Mouse (Mus musculus) embryonic facial prominence, embryonic 14.5 days (tissue): ENCODE results near the gene Peg3. TPM values are rescaled to one million over a fixed set of nuclear protein-coding genes. Genes with fewer than 3 reads are reported as not detected.
A peak's percentile ranks its signal among the peaks of the same experiment; 100 is the strongest.

Experiments used
- ATAC-seq: fragments of 200-750 bp; cut with Nextera tagmentation; 2 replicates; pipeline ENCODE4 v1.8.0; 2017; ENCODE audit warnings: low read depth, moderate number of reproducible peaks, moderate TSS enrichment
- DNase-seq: peaks from one replicate; pipeline ENCODE4 v3.0.0-alpha.2; 2015; ENCODE audit warnings: low spot score
- H3K27ac ChIP-seq: fragments of 300-500 bp; sonication (generic); replicated peaks from 2 replicates; pipeline ENCODE4 v1.5.1; 2014; ENCODE audit warnings: low read depth, mild to moderate bottlenecking, low read length, moderate library complexity
- H3K27me3 ChIP-seq: fragments of 300-500 bp; sonication (generic); replicated peaks from 2 replicates; pipeline ENCODE4 v1.6.1; 2014; ENCODE audit warnings: low read length; ENCODE audit not compliant: control insufficient read depth, insufficient read depth
- H3K36me3 ChIP-seq: fragments of 300-500 bp; sonication (generic); 2 replicates; pipeline ENCODE4 v1.6.1; 2014; ENCODE audit warnings: low read length, mixed read lengths; ENCODE audit not compliant: control insufficient read depth, insufficient read depth
- H3K4me1 ChIP-seq: fragments of 300-500 bp; sonication (generic); 2 replicates; pipeline ENCODE4 v1.6.1; 2014; ENCODE audit warnings: antibody characterized with exemption, low read length; ENCODE audit not compliant: control insufficient read depth, insufficient read depth
- H3K4me2 ChIP-seq: fragments of 300-500 bp; sonication (generic); 2 replicates; pipeline ENCODE4 v1.6.1; 2014; ENCODE audit warnings: low read depth, mild to moderate bottlenecking, low read length, moderate library complexity, mixed read lengths
- H3K4me3 ChIP-seq: fragments of 300-500 bp; sonication (generic); 2 replicates; pipeline ENCODE4 v1.5.1; 2014; ENCODE audit warnings: low read depth, mild to moderate bottlenecking, low read length
- H3K9ac ChIP-seq: fragments of 300-500 bp; sonication (generic); 2 replicates; pipeline ENCODE4 v1.6.1; 2014; ENCODE audit warnings: low read depth, mild to moderate bottlenecking, low read length, moderate library complexity, mixed read lengths
- H3K9me3 ChIP-seq: fragments of 300-500 bp; sonication (generic); 2 replicates; pipeline ENCODE4 v1.6.1; 2016; ENCODE audit warnings: low read length; ENCODE audit not compliant: control insufficient read depth
- WGBS: fragments of 180-500 bp; shearing (Covaris S2); extraction: QIAGEN DNeasy Blood & Tissue Kit; methylation state at CpG from one replicate; pipeline ENCODE4 v1.1.7; 2014; 5-methylcytosine and 5-hydroxymethylcytosine counted together
- polyA plus RNA-seq: library from polyadenylated mRNA; unstranded; fragments of >200 nt; fragmentation: Nextera tagmentation; extraction: Ambion mirVana; gene quantifications from 2 replicates; pipeline ENCODE4 v1.2.1, GENCODE M21; 2014

Gene Peg3
- polyA plus RNA-seq, 1 experiment from 2014 or later, result 356 TPM

- no peaks in the 10 kb centered on the region for H3K9me3 ChIP-seq
- DNase-seq (no peak), ATAC-seq (no peak)
- no peaks in the 10 kb centered on the region for H3K27me3 ChIP-seq
- no peak overlapping the region for H3K4me3 ChIP-seq
- H3K27ac ChIP-seq, result no peak overlapping the region
- H3K4me2 ChIP-seq, result no peak overlapping the region
- H3K9ac ChIP-seq, result no peak overlapping the region
- H3K4me1 ChIP-seq, result no peaks in the 10 kb centered on the region
- 83% methylated on average over 3 of the region's 3 CpGs for WGBS
- H3K36me3 ChIP-seq, result no peaks in the 10 kb centered on the region
These were observed 31.0 kb downstream of the Peg3 start for GRCm38 (mm10) chr7:6699230-6699629.

DNA sequence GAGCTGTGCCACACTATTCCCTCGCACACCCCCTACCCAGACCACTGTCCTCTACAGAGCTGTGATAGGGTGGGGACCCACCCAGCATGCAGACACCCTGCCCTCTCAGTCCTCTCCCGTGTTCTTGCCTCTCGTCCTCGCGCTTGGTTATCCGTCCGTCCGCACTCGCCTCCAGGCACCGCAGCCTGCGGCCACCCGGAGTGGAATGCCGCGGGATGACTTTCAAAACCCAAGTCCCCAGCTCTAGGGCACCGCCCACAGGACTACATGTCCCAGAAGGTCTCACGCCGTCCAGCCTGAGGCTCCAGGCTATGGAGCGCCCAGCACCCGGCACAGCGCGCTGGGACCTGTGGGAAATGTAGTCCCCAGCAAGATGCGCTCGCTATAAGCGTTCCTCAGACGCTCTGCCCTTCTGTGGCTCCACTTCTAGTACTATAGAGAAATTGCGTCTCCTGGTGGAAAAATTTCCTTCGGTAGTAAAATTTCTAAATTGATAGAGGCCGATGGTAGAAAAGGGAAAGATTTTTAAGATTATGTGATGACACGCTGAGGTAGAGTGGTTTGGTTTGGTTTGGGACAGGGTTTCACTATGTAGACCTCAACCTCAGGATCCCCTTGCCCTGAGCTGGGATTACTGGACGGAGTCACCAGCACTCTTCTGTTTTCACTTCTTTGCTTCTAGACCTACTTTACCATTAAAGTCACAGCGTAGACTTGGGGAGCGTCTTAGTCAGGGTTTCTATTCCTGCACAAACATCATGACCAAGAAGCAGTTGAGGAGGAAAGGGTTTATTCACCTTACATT is 33.8 kb downstream of the Peg3 start, which contains the start of gene Zim1:
Gene Zim1, minus strand, starts transcription at position 210 of the 805 bp plus-strand sequence.
- peak within 1 kb of the TSS; percentile 35 for H3K27ac ChIP-seq

GRCm38 (mm10) chr7:6685511-6685910 is 44.7 kb downstream of the Peg3 start:
- Histone ChIP-seq H3K4me1 (no peaks in the 10 kb centered on the region), H3K9ac (no peak overlapping the region), H3K9me3 (no peaks in the 10 kb centered on the region), H3K4me3 (no peak overlapping the region), H3K36me3 (peaks cover 12% of the 10 kb centered on the region), H3K4me2 (no peak overlapping the region), H3K27ac (no peak overlapping the region), H3K27me3 (no peaks in the 10 kb centered on the region)
- DNase-seq (no peak), ATAC-seq (no peak)
- WGBS, result 93% methylated on average over 6 of the region's 6 CpGs

More for the DNA sequence above, 33.8 kb downstream of the Peg3 start, which contains the start of gene Zim1:
- H3K9ac ChIP-seq, result peak within 1 kb of the TSS; percentile 71
- peak; percentile 98 for DNase-seq
- H3K4me1 ChIP-seq, result no peaks in the 10 kb centered on the region
- peak; percentile 100 for ATAC-seq
- H3K4me3 ChIP-seq, result peak within 1 kb of the TSS; percentile 58
- H3K36me3 ChIP-seq, result no peaks in the 10 kb centered on the region
- H3K9me3 ChIP-seq, result no peaks in the 10 kb centered on the region
- 10% methylated on average over 32 of the region's 32 CpGs for WGBS
- H3K27me3 ChIP-seq, result no peaks in the 10 kb centered on the region
- peak within 1 kb of the TSS; percentile 65 for H3K4me2 ChIP-seq

- 65% methylated on average over 3 of the region's 3 CpGs for WGBS
- Histone ChIP-seq H3K27me3 (no peaks in the 10 kb centered on the region), H3K4me1 (no peaks in the 10 kb centered on the region), H3K27ac (no peak overlapping the region), H3K4me3 (no peak overlapping the region), H3K9me3 (no peaks in the 10 kb centered on the region), H3K36me3 (no peaks in the 10 kb centered on the region), H3K4me2 (no peak overlapping the region), H3K9ac (no peak overlapping the region)
- DNase-seq, result no peak
- ATAC-seq, result no peak
These were observed 63.5 kb downstream of the Peg3 start for GRCm38 (mm10) chr7:6666726-6667125.

- Histone ChIP-seq H3K9me3 (no peaks in the 10 kb centered on the region), H3K27me3 (no peaks in the 10 kb centered on the region), H3K4me2 (no peak overlapping the region), H3K9ac (no peak overlapping the region), H3K4me1 (no peaks in the 10 kb centered on the region), H3K4me3 (no peak overlapping the region), H3K36me3 (no peaks in the 10 kb centered on the region), H3K27ac (no peak overlapping the region)
- no peak for DNase-seq
- no peak for ATAC-seq
- WGBS, result 54% methylated on average over 7 of the region's 7 CpGs
These were observed 66.8 kb downstream of the Peg3 start for GRCm38 (mm10) chr7:6663430-6663829.

DNA sequence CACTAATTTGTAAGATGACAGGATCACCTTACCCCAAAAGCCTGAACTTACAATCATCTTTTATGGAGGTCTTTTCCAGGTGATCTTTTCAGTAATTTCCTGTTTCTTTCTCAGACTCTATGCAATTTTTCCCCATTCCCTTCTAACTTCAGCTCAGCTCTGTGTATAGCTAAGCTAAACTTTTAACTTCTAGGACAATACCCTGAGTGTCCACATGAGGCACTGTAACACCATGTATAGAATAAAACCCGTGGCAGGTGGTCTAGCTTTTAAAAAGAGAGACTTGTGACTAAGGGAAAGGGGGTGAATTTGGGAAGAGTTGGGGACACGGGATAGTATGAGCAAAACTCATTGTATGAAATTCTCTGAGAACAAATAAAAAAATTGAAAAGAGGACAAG is 70.6 kb downstream of the Peg3 start:
- ATAC-seq (no peak), DNase-seq (peak; percentile 38)
- H3K9me3 ChIP-seq, result no peaks in the 10 kb centered on the region
- no peak overlapping the region for H3K27ac ChIP-seq
- H3K36me3 ChIP-seq, result no peaks in the 10 kb centered on the region
- H3K4me2 ChIP-seq, result no peak overlapping the region
- WGBS, result 24% methylated on average over 2 of the region's 2 CpGs
- H3K9ac ChIP-seq, result no peak overlapping the region
- H3K27me3 ChIP-seq, result no peaks in the 10 kb centered on the region
- H3K4me3 ChIP-seq, result no peak overlapping the region
- H3K4me1 ChIP-seq, result no peaks in the 10 kb centered on the region

DNA sequence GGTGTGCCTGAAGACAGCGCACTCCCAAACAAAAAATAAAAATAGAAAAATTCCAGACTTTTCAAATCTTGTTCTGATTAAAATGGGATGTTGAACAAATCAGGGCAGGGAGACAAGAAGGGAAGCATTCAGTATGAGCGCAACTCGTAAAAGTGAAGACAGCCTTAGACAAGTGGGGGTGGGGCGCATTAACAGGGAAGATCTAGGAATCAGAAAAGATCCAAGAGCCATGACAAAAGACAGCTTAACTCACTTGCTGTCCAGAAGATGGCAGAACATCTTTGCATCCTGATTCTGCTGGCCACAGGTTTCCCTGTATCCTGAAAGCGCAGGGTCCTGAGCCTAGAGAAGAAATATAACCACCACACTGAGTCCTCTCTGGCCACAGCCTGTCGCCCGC is 71.6 kb downstream of the Peg3 start:
- no peak for ATAC-seq
- Histone ChIP-seq H3K4me1 (no peaks in the 10 kb centered on the region), H3K27me3 (no peaks in the 10 kb centered on the region), H3K9me3 (no peaks in the 10 kb centered on the region), H3K4me3 (no peak overlapping the region), H3K9ac (no peak overlapping the region), H3K36me3 (no peaks in the 10 kb centered on the region), H3K27ac (no peak overlapping the region), H3K4me2 (no peak overlapping the region)
- WGBS, result 87% methylated on average over 7 of the region's 7 CpGs
- no peak for DNase-seq
